ENCODE assay signal across 8 mouse cellular contexts in genomic region chr12:99883000-99883712, GRCm38 (mm10). TPM values are rescaled to one million over a fixed set of nuclear protein-coding genes. Genes with fewer than 3 reads are reported as not detected.
DNase-seq lines count a peak whose midpoint lies in the region; ATAC-seq and TF ChIP-seq lines count a peak whose summit lies in the region.

No protein-coding gene starts in this region.

- peak; percentile 95 for ATAC-seq in hindbrain, postnatal 0 days
- ATAC-seq in megakaryocyte, adult 5-6 weeks (ENCODE audit: poor library complexity, severe bottlenecking), result peak; percentile 90

- H3K4me1 ChIP-seq in hindbrain, postnatal 0 days (ENCODE audit: insufficient read depth, low read length), result peaks cover 7% of the 10 kb centered on the region; the same call in 1 of the 2 replicates

- no peaks in the 10 kb centered on the region for H3K9me3 ChIP-seq in hindbrain, postnatal 0 days (ENCODE audit: low read length)

- peak overlapping the region; percentile 81 for H3K9ac ChIP-seq in hindbrain, postnatal 0 days (replicated peaks; ENCODE audit: low read length)

- H3K27ac ChIP-seq in hindbrain, postnatal 0 days, result peak overlapping the region; percentile 78; the same call in 1 of the 2 replicates
- H3K27ac ChIP-seq in left cerebral cortex, adult 2 months, result no peak overlapping the region

- H3K36me3 ChIP-seq in hindbrain, postnatal 0 days (ENCODE audit: insufficient read depth, low read length), result no peaks in the 10 kb centered on the region

- peak overlapping the region; percentile 93 for H3K4me2 ChIP-seq in hindbrain, postnatal 0 days (ENCODE audit: low read depth, low read length)

- H3K27me3 ChIP-seq in hindbrain, postnatal 0 days (ENCODE audit: insufficient read depth, low read length), result no peaks in the 10 kb centered on the region

- DNase-seq in WW6 (ENCODE audit: low read depth, low spot score), result peak; percentile 89
- peak; percentile 62 to 83 for DNase-seq in cerebellum, postnatal 4 days (ENCODE audit: low spot score in 2 of 2)
- peak; percentile 89 for DNase-seq in gastrocnemius, adult 18-20 months (ENCODE audit: low spot score)
- peak; percentile 98 for DNase-seq in hindbrain, postnatal 0 days (ENCODE audit: low spot score)
- peak; percentile 80 to 84 for DNase-seq in left cerebral cortex, adult 2 months (ENCODE audit: extremely low spot score in 1 of 2, low spot score in 2 of 2)
- peak; percentile 86 to 87 for DNase-seq in right cerebral cortex, adult 2 months (ENCODE audit: low spot score in 2 of 2)
- DNase-seq in urinary bladder, postnatal 14 days (ENCODE audit: low spot score), result peak; percentile 90

- H3K4me3 ChIP-seq in hindbrain, postnatal 0 days (ENCODE audit: low read length), result peak overlapping the region; percentile 81
- H3K4me3 ChIP-seq in left cerebral cortex, adult 2 months, result peak overlapping the region; percentile 69

- no peak for TF ChIP-seq CTCF in hindbrain, postnatal 0 days (IDR thresholded peaks at IDR 0.05; ENCODE audit: low read depth)
- no peak; the same call in 1 of the 2 replicates for TF ChIP-seq CTCF in left cerebral cortex, adult 2 months (IDR thresholded peaks at IDR 0.05)

- under 1% methylated on average over 34 of the region's 38 CpGs for WGBS in hindbrain, postnatal 0 days

- intact Hi-C loops in left cerebral cortex, adult 2 months (cut with DNase I), result loop anchor here (5.0 kb wide), 1 partner anchor 321 kb away; the partner anchor contains the start of gene Foxn3

RNA-seq across cellular contexts. Expression of gene Efcab11, which starts 1.1 kb away (rescaled TPM):
- total RNA-seq in gastrocnemius, adult 18-20 months (2021), result not detected
- 4.7 and 4.8 TPM in 2 replicates for total RNA-seq in hindbrain, postnatal 0 days (2014; rRNA removed)
- 4.3 and 5.5 TPM in 2 replicates for polyA plus RNA-seq in hindbrain, postnatal 0 days (2015; fragmentation: Nextera tagmentation; extraction: Ambion mirVana)
- total RNA-seq in left cerebral cortex, adult 2 months (2021), result under 1 TPM; 0.26 to 0.34 TPM
- 5.4 and 7.0 TPM in 2 replicates for total RNA-seq in megakaryocyte, adult 5-6 weeks (2015)
- 12.8 and 17.3 TPM in 2 replicates for total RNA-seq in megakaryocyte, adult 5-6 weeks (2017)

RNA-seq across cellular contexts. Expression of gene Tdp1, which starts 1.2 kb away (rescaled TPM):
- total RNA-seq in gastrocnemius, adult 18-20 months (2021), result 1 to 10 TPM; 4.5 to 4.7 TPM
- 14.2 and 14.6 TPM in 2 replicates for total RNA-seq in hindbrain, postnatal 0 days (2014; rRNA removed)
- 35.1 and 36.2 TPM in 2 replicates for polyA plus RNA-seq in hindbrain, postnatal 0 days (2015; fragmentation: Nextera tagmentation; extraction: Ambion mirVana)
- total RNA-seq in left cerebral cortex, adult 2 months (2021), result 10 to 100 TPM; 24.6 to 26.4 TPM
- 25.6 and 30.3 TPM in 2 replicates for total RNA-seq in megakaryocyte, adult 5-6 weeks (2015)
- total RNA-seq in megakaryocyte, adult 5-6 weeks (2017), result 11.9 and 13.5 TPM in 2 replicates
